Mouse (Mus musculus) kidney, embryonic 14.5 days (tissue): ENCODE measurements at regions not wholly inside any gene's neighbourhood (a gene's known extent, or its start where the extent isn't known, plus 50 kb on each side); places are given as distances from the start of the nearest gene placed in this dataset.

Experiments
- ATAC-seq: fragments of 200-750 bp; cut with Nextera tagmentation; 2 replicates; pipeline ENCODE4 v1.8.0; 2017; ENCODE audit warnings: moderate number of reproducible peaks, mild to moderate bottlenecking, moderate TSS enrichment, moderate library complexity; ENCODE audit not compliant: low FRiP score, low TSS enrichment
- H3K27ac ChIP-seq: fragments of 300-500 bp; sonication (generic); 2 replicates; pipeline ENCODE4 v1.5.1; 2014; ENCODE audit warnings: low read depth, mild to moderate bottlenecking, low read length, moderate library complexity, mixed read lengths
- H3K27me3 ChIP-seq: fragments of 300-500 bp; sonication (generic); 2 replicates; pipeline ENCODE4 v1.6.1; 2014; ENCODE audit warnings: mild to moderate bottlenecking, low read length; ENCODE audit not compliant: control insufficient read depth, insufficient read depth
- H3K36me3 ChIP-seq: fragments of 300-500 bp; sonication (generic); 2 replicates; pipeline ENCODE4 v1.6.1; 2014; ENCODE audit warnings: low read length, mixed read lengths; ENCODE audit not compliant: control insufficient read depth, insufficient read depth
- H3K4me1 ChIP-seq: fragments of 300-500 bp; sonication (generic); 2 replicates; pipeline ENCODE4 v1.6.1; 2014; ENCODE audit warnings: low read length, mixed read lengths; ENCODE audit not compliant: control insufficient read depth, insufficient read depth
- H3K4me2 ChIP-seq: fragments of 300-500 bp; sonication (generic); replicated peaks from 2 replicates; pipeline ENCODE4 v1.6.1; 2014; ENCODE audit warnings: low read depth, mild to moderate bottlenecking, low read length
- H3K4me3 ChIP-seq: fragments of 300-500 bp; sonication (generic); 2 replicates; pipeline ENCODE4 v1.5.1; 2014; ENCODE audit warnings: mild to moderate bottlenecking, low read length
- H3K9ac ChIP-seq: fragments of 300-500 bp; sonication (generic); 2 replicates; pipeline ENCODE4 v1.6.1; 2014; ENCODE audit warnings: low read depth, mild to moderate bottlenecking, low read length, moderate library complexity
- H3K9me3 ChIP-seq: fragments of 300-500 bp; sonication (generic); 2 replicates; pipeline ENCODE4 v1.6.1; 2016; ENCODE audit warnings: low read length; ENCODE audit not compliant: control insufficient read depth
- WGBS: fragments of 180-500 bp; shearing (Covaris S2); extraction: QIAGEN DNeasy Blood & Tissue Kit; methylation state at CpG from one replicate; pipeline ENCODE4 v1.1.7; 2014; 5-methylcytosine and 5-hydroxymethylcytosine counted together

DNA sequence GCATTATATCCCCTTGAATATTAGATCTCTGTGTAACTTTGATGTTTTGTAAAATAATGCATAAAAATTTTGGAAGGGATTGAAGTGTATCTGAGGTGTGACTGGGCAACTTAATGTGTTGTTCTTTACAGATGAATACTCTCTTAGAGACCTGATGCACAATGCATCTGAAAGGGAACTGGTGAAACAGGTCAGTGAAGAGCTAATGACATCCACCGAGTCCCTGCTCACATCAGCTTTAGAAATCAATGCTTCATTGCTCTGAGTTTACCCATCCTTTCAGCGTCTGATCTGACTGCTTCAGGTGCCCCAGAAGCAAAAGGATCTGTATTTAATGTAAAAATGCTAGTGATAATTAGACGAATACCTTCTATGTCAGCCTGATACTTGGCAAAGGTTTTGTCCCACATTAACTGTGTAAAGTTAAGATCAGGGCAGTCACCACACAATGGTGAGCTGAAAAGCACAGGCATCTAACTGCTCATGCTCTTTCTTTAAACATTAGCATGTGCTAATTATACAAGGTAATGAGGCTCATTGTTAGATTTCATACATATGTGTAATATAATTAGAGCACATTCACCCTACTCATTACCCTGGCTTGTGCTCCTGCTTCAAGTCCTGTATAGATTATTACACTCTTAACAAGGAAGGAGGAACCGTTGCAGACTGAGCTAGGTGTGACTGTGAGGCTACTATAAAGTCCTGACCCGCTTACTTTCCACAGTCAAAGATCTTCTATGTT is 204.6 kb upstream of the Tlr4 start:
- H3K9ac ChIP-seq: no peak overlapping the region
- no peak overlapping the region for H3K4me2 ChIP-seq
- H3K27ac ChIP-seq: no peak overlapping the region
- ATAC-seq: no peak
- 75% methylated on average over 5 of the region's 5 CpGs for WGBS
- H3K4me3 ChIP-seq: no peak overlapping the region
- H3K4me1 ChIP-seq: no peaks in the 10 kb centered on the region
- H3K27me3 ChIP-seq: no peaks in the 10 kb centered on the region
- H3K9me3 ChIP-seq: no peaks in the 10 kb centered on the region
- no peaks in the 10 kb centered on the region for H3K36me3 ChIP-seq

DNA sequence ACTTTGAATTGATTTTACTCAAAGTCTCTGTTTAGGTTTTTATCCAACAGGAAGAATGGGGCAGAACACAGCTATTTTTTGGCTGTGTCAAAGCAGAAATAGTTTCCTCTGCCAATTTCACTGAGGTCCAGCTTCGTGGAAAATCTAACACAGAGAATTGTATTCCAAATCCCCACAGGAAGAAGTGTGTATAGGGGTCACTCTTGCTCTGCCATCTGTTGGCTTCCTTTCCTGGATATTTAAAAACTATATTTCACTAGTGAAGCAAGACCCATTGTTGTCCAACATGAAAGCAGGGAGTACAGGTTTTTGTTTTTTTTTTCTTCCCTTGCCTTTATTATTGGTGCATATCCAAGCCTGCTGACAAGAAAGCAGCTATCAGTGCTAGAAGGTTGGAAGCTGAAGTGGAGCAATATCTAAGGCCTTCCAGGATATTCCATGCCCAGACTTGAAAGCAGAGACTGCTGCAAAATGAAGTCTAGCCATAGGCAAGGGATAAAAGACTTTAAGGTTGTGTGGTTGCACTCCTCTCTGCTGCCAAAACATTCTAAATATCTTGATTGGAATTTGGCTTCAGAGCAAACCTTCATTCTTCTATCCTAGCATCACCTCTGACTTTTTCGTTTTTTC is 208.5 kb upstream of the Tlr4 start:
- Histone ChIP-seq H3K4me1 (no peaks in the 10 kb centered on the region), H3K9me3 (no peaks in the 10 kb centered on the region), H3K27me3 (no peaks in the 10 kb centered on the region), H3K4me3 (no peak overlapping the region), H3K9ac (no peak overlapping the region), H3K36me3 (no peaks in the 10 kb centered on the region), H3K4me2 (no peak overlapping the region), H3K27ac (no peak overlapping the region)
- ATAC-seq: no peak
- 73% methylated on average over 2 of the region's 2 CpGs for WGBS

DNA sequence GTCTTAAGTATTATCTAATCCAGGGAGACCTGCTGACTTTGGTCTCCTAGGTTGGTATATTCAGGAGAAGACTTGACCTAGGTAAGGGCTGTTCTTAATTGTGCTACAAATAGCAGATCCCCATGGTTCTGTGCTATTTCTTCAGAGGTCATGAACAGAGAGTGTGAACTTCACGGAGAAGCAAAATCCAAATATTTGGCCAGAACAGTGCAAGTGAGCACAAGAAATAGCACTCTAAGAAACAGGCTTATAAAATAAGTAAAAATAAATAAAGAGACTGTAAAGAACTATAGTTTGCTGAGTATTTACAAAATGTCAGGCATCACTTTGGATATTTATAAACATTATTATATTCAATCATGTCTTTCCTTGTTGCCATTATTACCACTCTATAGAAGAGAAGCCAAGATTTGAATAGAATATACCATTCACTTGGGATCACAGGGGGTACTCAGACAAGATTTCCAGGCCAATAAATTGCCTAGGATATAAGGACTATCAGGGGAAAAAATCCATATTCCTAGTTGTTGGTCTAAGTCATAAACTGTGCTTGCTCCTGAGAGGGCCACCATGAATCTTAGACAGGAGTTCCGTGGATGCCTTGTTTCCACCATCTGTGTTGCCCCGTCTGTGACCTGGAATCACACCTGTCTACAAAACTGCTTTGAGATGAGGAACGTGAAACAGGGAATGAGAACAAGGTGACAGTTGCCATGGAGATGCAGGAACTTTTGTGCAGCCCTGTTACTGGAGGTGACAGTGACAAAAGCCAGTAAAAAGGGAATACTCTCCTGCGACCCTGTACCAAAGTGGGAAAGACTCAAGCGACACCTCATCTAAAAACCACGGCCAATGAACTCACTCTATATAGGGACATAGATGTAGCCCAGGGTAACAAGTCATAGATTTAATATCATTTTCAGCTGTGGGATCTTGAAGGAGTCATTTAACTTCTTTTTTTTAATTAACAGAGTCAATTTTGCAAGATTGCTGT is 209.3 kb upstream of the Tlr4 start:
- H3K27me3 ChIP-seq: no peaks in the 10 kb centered on the region
- no peaks in the 10 kb centered on the region for H3K36me3 ChIP-seq
- H3K4me3 ChIP-seq: no peak overlapping the region
- no peaks in the 10 kb centered on the region for H3K4me1 ChIP-seq
- 80% methylated on average over 7 of the region's 7 CpGs for WGBS
- H3K9me3 ChIP-seq: no peaks in the 10 kb centered on the region
- H3K4me2 ChIP-seq: no peak overlapping the region
- no peak overlapping the region for H3K9ac ChIP-seq
- ATAC-seq: no peak
- no peak overlapping the region for H3K27ac ChIP-seq

DNA sequence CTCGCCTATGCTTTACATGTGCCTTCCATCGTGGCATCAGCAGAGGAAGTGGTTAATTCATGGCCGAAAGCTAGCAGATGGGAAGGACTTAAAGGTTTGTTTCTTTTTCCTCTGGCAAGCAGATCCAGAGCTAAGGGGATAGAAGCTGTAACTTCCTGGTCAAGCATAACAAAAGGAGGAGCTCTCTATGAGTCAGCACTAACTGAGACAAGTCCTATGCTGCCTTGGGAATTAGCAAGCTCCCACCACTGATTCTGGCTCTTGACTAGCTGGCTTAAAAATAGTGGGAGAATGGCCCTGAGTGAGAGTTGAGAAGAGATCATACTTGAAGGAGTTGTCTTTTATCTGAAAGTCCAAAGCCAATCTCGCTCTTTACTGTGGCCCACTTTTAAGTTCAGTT is 210.3 kb upstream of the Tlr4 start:
- H3K27me3 ChIP-seq: no peaks in the 10 kb centered on the region
- ATAC-seq: no peak
- H3K27ac ChIP-seq: no peak overlapping the region
- H3K4me3 ChIP-seq: no peak overlapping the region
- H3K9me3 ChIP-seq: no peaks in the 10 kb centered on the region
- no peak overlapping the region for H3K4me2 ChIP-seq
- 75% methylated on average over 4 of the region's 4 CpGs for whole genome bisulfite sequencing
- no peaks in the 10 kb centered on the region for H3K36me3 ChIP-seq
- no peak overlapping the region for H3K9ac ChIP-seq
- no peaks in the 10 kb centered on the region for H3K4me1 ChIP-seq

DNA sequence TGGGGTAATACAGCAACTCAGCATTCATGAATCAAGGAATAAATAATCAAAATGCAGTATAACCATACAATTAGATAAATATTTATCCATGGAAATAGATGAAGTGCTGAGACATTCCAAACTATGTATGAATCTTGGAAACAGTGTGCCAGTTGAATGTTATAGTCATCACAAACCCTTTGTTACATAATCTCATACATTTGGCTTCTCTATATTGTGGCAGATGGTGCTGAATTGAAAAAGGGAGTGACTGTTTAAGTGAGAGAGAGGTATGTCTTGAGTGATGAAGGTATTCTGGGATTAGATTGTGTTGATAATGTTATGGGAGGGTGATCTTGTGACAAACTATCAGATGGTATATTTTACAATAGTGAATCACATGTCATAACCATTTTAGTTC is 200.4 kb upstream of the Astn2 start:
- H3K27me3 ChIP-seq: no peaks in the 10 kb centered on the region
- no peak for ATAC-seq
- H3K4me3 ChIP-seq: no peak overlapping the region
- no peaks in the 10 kb centered on the region for H3K4me1 ChIP-seq
- no peaks in the 10 kb centered on the region for H3K36me3 ChIP-seq
- no peaks in the 10 kb centered on the region for H3K9me3 ChIP-seq
- H3K27ac ChIP-seq: no peak overlapping the region
- H3K4me2 ChIP-seq: no peak overlapping the region
- no peak overlapping the region for H3K9ac ChIP-seq

DNA sequence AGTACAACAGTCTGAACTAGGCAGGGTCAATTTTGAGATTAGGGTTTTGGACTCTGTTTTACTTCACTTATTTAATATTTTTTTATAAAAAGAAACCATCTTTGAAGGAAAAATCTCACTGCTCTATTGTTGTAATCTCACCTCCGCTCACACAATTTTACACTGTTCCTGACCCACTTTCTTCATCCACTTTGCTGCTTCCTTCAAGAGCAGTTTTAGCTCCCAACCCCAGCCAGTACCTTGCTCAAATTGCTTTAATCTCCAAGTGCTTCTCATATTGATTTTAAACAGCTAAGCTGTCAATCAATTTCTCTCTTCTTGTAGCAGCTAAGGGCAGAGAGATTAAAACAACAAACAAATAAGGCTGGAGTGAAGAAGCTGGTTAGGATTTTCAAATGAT is 194.3 kb upstream of the Astn2 start:
- WGBS: 97% methylated on average over 1 of the region's 1 CpGs
- Histone ChIP-seq H3K4me2 (no peak overlapping the region), H3K4me3 (no peak overlapping the region), H3K4me1 (no peaks in the 10 kb centered on the region), H3K27ac (no peak overlapping the region), H3K9me3 (no peaks in the 10 kb centered on the region), H3K9ac (no peak overlapping the region), H3K36me3 (no peaks in the 10 kb centered on the region), H3K27me3 (no peaks in the 10 kb centered on the region)
- no peak for ATAC-seq

DNA sequence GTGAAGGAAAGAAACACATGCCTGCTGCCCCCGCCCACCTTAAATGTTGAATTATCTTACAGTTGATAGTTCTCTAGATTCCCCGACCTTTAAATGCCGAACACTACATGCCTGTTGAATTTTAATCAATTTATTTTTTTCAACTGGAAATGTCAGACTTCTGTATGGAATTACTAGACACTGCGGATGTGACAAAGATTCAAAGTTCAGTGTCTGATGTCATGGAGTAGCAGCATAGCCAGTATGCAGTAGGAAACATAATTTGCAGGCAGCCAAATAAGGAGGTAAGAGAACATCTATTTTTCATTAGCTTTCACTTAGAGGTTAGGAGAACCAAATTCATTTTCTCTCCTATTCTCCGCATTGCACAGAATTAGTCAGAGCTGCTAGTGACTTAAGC is 182.2 kb upstream of the Astn2 start:
- Histone ChIP-seq H3K4me2 (no peak overlapping the region), H3K27me3 (no peaks in the 10 kb centered on the region), H3K27ac (no peak overlapping the region), H3K9me3 (no peaks in the 10 kb centered on the region), H3K4me1 (no peaks in the 10 kb centered on the region), H3K36me3 (no peaks in the 10 kb centered on the region), H3K9ac (no peak overlapping the region), H3K4me3 (no peak overlapping the region)
- ATAC-seq: no peak
- WGBS: 61% methylated on average over 5 of the region's 5 CpGs

DNA sequence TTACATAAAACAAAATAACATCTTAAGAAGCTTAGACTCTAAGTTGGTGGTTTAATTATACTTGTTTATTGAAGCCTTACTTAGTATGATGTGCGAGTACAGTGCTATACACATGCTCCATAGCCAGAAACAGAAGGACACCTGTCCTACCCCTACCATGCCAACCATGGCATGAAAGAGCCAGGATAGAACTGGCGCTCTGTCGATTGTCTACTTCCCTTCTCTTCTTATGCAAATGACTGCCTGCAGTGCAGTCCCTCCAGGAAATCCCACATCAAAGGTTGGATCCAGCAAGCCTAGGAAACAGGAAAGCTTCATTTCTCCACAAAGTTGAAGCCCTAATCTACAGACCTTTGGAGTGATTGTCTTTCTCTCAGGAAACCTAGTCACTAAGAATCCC is 181.8 kb upstream of the Astn2 start:
- no peaks in the 10 kb centered on the region for H3K27me3 ChIP-seq
- H3K9me3 ChIP-seq: no peaks in the 10 kb centered on the region
- H3K36me3 ChIP-seq: no peaks in the 10 kb centered on the region
- H3K27ac ChIP-seq: no peak overlapping the region
- WGBS: 27% methylated on average over 3 of the region's 3 CpGs
- no peak overlapping the region for H3K4me3 ChIP-seq
- ATAC-seq: no peak
- no peak overlapping the region for H3K4me2 ChIP-seq
- no peaks in the 10 kb centered on the region for H3K4me1 ChIP-seq
- H3K9ac ChIP-seq: no peak overlapping the region

DNA sequence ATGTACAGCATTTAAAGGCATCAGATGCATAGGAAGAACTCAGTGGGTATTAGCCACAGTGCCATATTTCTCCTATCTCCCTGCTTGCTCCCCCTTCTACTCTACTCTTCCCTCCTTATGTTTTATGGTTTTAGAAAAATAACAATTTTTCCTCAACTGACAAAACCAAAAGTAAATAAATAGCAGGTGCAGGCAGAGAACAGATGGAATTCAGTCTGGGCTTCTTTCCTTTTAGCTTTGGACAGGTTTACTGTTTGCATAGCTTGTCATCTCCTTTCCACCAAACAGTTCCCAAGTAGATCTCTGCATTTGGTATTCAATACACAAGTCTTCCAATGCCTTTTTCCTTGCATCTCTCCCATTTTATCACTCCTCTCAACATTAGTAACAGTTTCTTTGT is 152.5 kb upstream of the Astn2 start:
- Histone ChIP-seq H3K4me3 (no peak overlapping the region), H3K4me2 (no peak overlapping the region), H3K4me1 (no peaks in the 10 kb centered on the region), H3K27ac (no peak overlapping the region), H3K36me3 (no peaks in the 10 kb centered on the region), H3K9me3 (no peaks in the 10 kb centered on the region), H3K27me3 (no peaks in the 10 kb centered on the region), H3K9ac (no peak overlapping the region)
- ATAC-seq: no peak
